Mouse (Mus musculus) megakaryocyte-erythroid progenitor cell, adult 5 weeks (primary cell): ENCODE data around the gene Olfr448. TPM values are rescaled to one million over a fixed set of nuclear protein-coding genes. Genes with fewer than 3 reads are reported as not detected.

Source experiments
- polyA plus RNA-seq: library from polyadenylated mRNA; stranded (reverse); fragments of >175 nt; gene quantifications from 2 replicates; pipeline ENCODE4 v1.2.3, GENCODE M21; 2012

The Olfr448 gene
- not detected in 2 replicates for polyA plus RNA-seq

GRCm38 (mm10) chr6:42890141-42890540 is at the start of gene Olfr448:
Gene Olfr448 (plus strand): TSS chr6:42890441.

GRCm38 (mm10) chr6:42908578-42908977 is 18.3 kb downstream of the Olfr448 start, which contains the start of gene Olfr447:
Gene Olfr447 (plus strand): TSS chr6:42908878.

GRCm38 (mm10) chr6:42921077-42921476 is 30.8 kb downstream of the Olfr448 start, which contains the start of gene Olfr446:
Gene Olfr446 (plus strand): TSS chr6:42921377.

Other genes starting within 250 kb of the Olfr448 start
- 0.04 TPM in 2 replicates for gene Tcaf2, start 245.2 kb upstream of the Olfr448 start, polyA plus RNA-seq
- 0.19 and 0.32 TPM in 2 replicates for gene Tcaf1, start 180.4 kb upstream of the Olfr448 start, polyA plus RNA-seq
- gene Olfr453, start 151.1 kb upstream of the Olfr448 start, polyA plus RNA-seq, result not detected in 2 replicates
- gene Olfr38, start 134.0 kb upstream of the Olfr448 start, polyA plus RNA-seq, result not detected in 2 replicates
- not detected in 2 replicates for gene Olfr452, start 105.3 kb upstream of the Olfr448 start, polyA plus RNA-seq
- not detected in 2 replicates for gene Olfr450, start 78.5 kb upstream of the Olfr448 start, polyA plus RNA-seq
- not detected in 2 replicates for gene Olfr449, start 56.1 kb upstream of the Olfr448 start, polyA plus RNA-seq
- gene Olfr447, start 18.4 kb downstream of the Olfr448 start, polyA plus RNA-seq, result not detected in 2 replicates
- gene Olfr446, start 30.9 kb downstream of the Olfr448 start, polyA plus RNA-seq, result not detected in 2 replicates
- not detected in 2 replicates for gene Olfr444, start 58.6 kb downstream of the Olfr448 start, polyA plus RNA-seq
- not detected in 2 replicates for gene Olfr441, start 215.9 kb downstream of the Olfr448 start, polyA plus RNA-seq